Mouse (Mus musculus) forebrain, embryonic 16.5 days (tissue): ENCODE measurements around the gene Bfsp1. TPM values are rescaled to one million over a fixed set of nuclear protein-coding genes. Genes with fewer than 3 reads are reported as not detected.

Source experiments
- ATAC-seq: fragments of 200-750 bp; cut with Nextera tagmentation; 2 replicates; pipeline ENCODE4 v1.8.0; 2017; ENCODE audit warnings: mild to moderate bottlenecking, moderate library complexity
- H3K27ac ChIP-seq: fragments of 300-500 bp; sonication (generic); 2 replicates; pipeline ENCODE4 v1.5.1; 2014; ENCODE audit warnings: low read length, control low read depth
- H3K27me3 ChIP-seq: fragments of 300-500 bp; sonication (generic); replicated peaks from 2 replicates; pipeline ENCODE4 v1.6.1; 2014; ENCODE audit warnings: low read length; ENCODE audit not compliant: control insufficient read depth, insufficient read depth
- H3K36me3 ChIP-seq: fragments of 300-500 bp; sonication (generic); 2 replicates; pipeline ENCODE4 v1.6.1; 2014; ENCODE audit not compliant: control insufficient read depth, insufficient read depth
- H3K4me1 ChIP-seq: fragments of 300-500 bp; sonication (generic); replicated peaks from 2 replicates; pipeline ENCODE4 v1.6.1; 2014; ENCODE audit warnings: low read length; ENCODE audit not compliant: control insufficient read depth, insufficient read depth
- H3K4me2 ChIP-seq: fragments of 300-500 bp; sonication (generic); 2 replicates; pipeline ENCODE4 v1.6.1; 2014; ENCODE audit warnings: mild to moderate bottlenecking, low read length, control low read depth
- H3K4me3 ChIP-seq: fragments of 300-500 bp; sonication (generic); replicated peaks from 2 replicates; pipeline ENCODE4 v1.5.1; 2014; ENCODE audit warnings: mild to moderate bottlenecking, low read length, control low read depth
- H3K9ac ChIP-seq: fragments of 300-500 bp; sonication (generic); replicated peaks from 2 replicates; pipeline ENCODE4 v1.6.1; 2014; ENCODE audit warnings: low read depth, low read length, control low read depth
- H3K9me3 ChIP-seq: fragments of 300-500 bp; sonication (generic); 2 replicates; pipeline ENCODE4 v1.6.1; 2016; ENCODE audit warnings: low read length; ENCODE audit not compliant: control insufficient read depth
- WGBS: fragments of 180-500 bp; shearing (Covaris S2); extraction: QIAGEN DNeasy Blood & Tissue Kit; methylation state at CpG from one replicate; pipeline ENCODE4 v1.1.7; 2014; 5-methylcytosine and 5-hydroxymethylcytosine counted together
- polyA plus RNA-seq: library from polyadenylated mRNA; unstranded; fragments of >200 nt; fragmentation: Nextera tagmentation; extraction: Ambion mirVana; gene quantifications from 2 replicates; pipeline ENCODE4 v1.2.1, GENCODE M21; 2015

Bfsp1 gene
- polyA plus RNA-seq, 1 experiment from 2014 or later: 1.1 TPM

- H3K4me3 ChIP-seq: no peak overlapping the region
- H3K9me3 ChIP-seq: no peaks in the 10 kb centered on the region
- 75% methylated on average over 6 of the region's 6 CpGs for WGBS
- H3K36me3 ChIP-seq: no peaks in the 10 kb centered on the region
- H3K4me1 ChIP-seq: 0 out of 2 replicates have a peak, but pooled peaks cover 3% of the 10 kb centered on the region
- H3K27me3 ChIP-seq: no peaks in the 10 kb centered on the region
- no peak overlapping the region for H3K9ac ChIP-seq
- H3K4me2 ChIP-seq: no peak overlapping the region
- ATAC-seq: no peak
- H3K27ac ChIP-seq: no peak overlapping the region
Observed at GRCm38 (mm10) chr2:143840895-143841294, 22.1 kb downstream of the Bfsp1 start.

GRCm38 (mm10) chr2:143839458-143839857, 23.5 kb downstream of the Bfsp1 start:
- no peak for ATAC-seq
- H3K36me3 ChIP-seq: no peaks in the 10 kb centered on the region
- WGBS: 89% methylated on average over 2 of the region's 2 CpGs
- H3K27me3 ChIP-seq: no peaks in the 10 kb centered on the region
- H3K4me3 ChIP-seq: no peak overlapping the region
- no peaks in the 10 kb centered on the region for H3K9me3 ChIP-seq
- H3K4me1 ChIP-seq: 0 out of 2 replicates have a peak, but pooled peaks cover 3% of the 10 kb centered on the region
- no peak overlapping the region for H3K27ac ChIP-seq
- no peak overlapping the region for H3K9ac ChIP-seq
- H3K4me2 ChIP-seq: no peak overlapping the region

DNA sequence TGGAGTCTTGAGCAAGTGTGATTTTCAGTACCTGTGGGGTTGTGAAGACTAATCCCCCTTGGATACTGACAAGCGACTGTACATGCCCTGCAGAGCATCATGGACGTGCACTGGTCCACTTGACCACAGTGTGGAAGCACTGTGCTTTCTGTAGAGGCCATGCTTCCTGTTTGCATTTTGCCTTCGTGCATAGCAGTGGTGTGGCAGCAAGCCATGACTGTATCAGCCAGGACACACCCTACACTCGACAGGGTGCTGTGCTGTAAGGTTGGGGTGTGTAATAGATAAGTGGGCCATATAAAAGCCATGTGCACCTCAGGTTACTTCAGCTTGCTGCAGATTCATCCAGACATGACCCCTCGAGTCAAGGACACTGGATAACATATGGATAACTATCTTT, 24.3 kb downstream of the Bfsp1 start:
- no peaks in the 10 kb centered on the region for H3K27me3 ChIP-seq
- no peak overlapping the region for H3K4me3 ChIP-seq
- no peak for ATAC-seq
- no peak overlapping the region for H3K4me2 ChIP-seq
- no peak overlapping the region for H3K9ac ChIP-seq
- WGBS: 62% methylated on average over 5 of the region's 5 CpGs
- no peaks in the 10 kb centered on the region for H3K36me3 ChIP-seq
- 0 out of 2 replicates have a peak, but pooled peaks cover 3% of the 10 kb centered on the region for H3K4me1 ChIP-seq
- no peak overlapping the region for H3K27ac ChIP-seq
- H3K9me3 ChIP-seq: no peaks in the 10 kb centered on the region

DNA sequence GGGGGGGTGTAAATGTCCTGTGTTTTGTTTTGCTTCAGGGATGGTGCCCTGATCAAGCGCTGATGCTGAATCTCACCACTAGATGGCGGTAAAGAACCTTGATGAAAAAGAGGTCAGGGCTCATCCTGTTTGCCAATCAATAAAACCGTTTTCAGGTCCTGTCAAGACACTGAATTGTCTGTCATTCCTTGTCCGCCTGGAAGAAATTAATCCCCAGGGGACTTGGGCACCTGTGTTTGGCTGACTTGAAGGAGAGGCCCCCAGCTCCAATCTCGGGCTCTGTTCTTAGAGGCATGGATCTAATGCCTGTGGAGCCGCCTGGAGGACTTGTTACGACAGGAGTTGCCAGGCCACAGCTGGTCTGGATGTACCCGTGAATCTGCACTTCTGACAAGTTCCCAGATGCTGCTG, 25.7 kb downstream of the Bfsp1 start:
- 0 out of 2 replicates have a peak, but pooled peaks cover 3% of the 10 kb centered on the region for H3K4me1 ChIP-seq
- peak overlapping the region; percentile 35; the same call in 1 of the 2 replicates for H3K9ac ChIP-seq
- H3K9me3 ChIP-seq: no peaks in the 10 kb centered on the region
- ATAC-seq: peak; percentile 74
- no peaks in the 10 kb centered on the region for H3K36me3 ChIP-seq
- peak overlapping the region; percentile 47 for H3K4me2 ChIP-seq
- H3K27me3 ChIP-seq: no peaks in the 10 kb centered on the region
- H3K4me3 ChIP-seq: peak overlapping the region; percentile 17; the same call in 1 of the 2 replicates
- WGBS: 1% methylated on average over 8 of the region's 8 CpGs
- H3K27ac ChIP-seq: no peak overlapping the region

GRCm38 (mm10) chr2:143835820-143836219, 27.2 kb downstream of the Bfsp1 start:
- Histone ChIP-seq H3K4me3 (no peak overlapping the region), H3K9me3 (no peaks in the 10 kb centered on the region), H3K27me3 (no peaks in the 10 kb centered on the region), H3K9ac (no peak overlapping the region), H3K36me3 (no peaks in the 10 kb centered on the region), H3K27ac (no peak overlapping the region), H3K4me1 (0 out of 2 replicates have a peak, but pooled peaks cover 3% of the 10 kb centered on the region), H3K4me2 (no peak overlapping the region)
- no peak for ATAC-seq
- 88% methylated on average over 7 of the region's 7 CpGs for WGBS

DNA sequence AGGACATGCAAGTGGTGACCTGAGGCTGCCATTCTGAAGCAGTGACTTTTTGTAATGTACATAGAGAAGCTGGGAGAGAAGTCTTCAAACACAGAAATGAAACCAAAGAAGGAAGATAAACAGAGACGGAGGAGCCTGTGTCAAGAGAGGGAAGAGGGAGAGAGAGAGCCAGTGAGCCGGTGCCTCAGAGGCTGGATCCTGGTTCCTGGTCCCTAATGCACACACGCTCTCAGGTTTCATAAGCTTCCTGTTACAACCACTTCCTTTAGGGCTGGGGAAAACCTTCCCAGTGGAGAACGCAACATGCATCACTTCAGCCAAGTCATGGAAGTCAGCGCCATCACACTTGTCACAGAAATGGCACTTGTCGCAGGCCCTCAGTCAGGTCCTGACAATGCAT, 28.9 kb downstream of the Bfsp1 start:
- no peak overlapping the region for H3K4me2 ChIP-seq
- no peak overlapping the region for H3K27ac ChIP-seq
- H3K4me3 ChIP-seq: no peak overlapping the region
- 0 out of 2 replicates have a peak, but pooled peaks cover 3% of the 10 kb centered on the region for H3K4me1 ChIP-seq
- H3K36me3 ChIP-seq: no peaks in the 10 kb centered on the region
- WGBS: 83% methylated on average over 6 of the region's 6 CpGs
- ATAC-seq: no peak
- H3K9ac ChIP-seq: no peak overlapping the region
- H3K9me3 ChIP-seq: no peaks in the 10 kb centered on the region
- no peaks in the 10 kb centered on the region for H3K27me3 ChIP-seq

- 67% methylated on average over 5 of the region's 5 CpGs for WGBS
- no peak overlapping the region for H3K4me3 ChIP-seq
- no peak for ATAC-seq
Observed at GRCm38 (mm10) chr2:143832721-143833120, 30.3 kb downstream of the Bfsp1 start.

DNA sequence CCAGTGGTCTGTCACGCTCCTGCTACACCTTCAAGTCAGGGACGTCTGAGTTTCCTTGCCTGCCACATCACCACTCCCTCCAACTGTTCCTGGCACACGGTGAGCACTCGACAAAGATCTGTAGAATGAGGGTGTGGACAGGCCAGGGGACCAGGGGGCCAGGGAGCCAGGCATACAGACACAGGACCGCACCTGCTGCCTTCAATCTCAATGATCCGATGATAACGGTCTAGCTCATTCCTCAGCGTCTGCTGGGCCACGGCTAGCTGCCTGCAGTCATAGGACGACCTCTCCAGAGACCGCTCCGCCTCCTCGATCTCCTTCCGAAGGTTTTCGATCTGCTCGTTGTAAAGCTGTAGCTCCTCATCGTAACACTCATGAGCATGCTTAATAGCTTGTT, 31.3 kb downstream of the Bfsp1 start:
- Histone ChIP-seq H3K36me3 (no peaks in the 10 kb centered on the region), H3K4me1 (no peaks in the 10 kb centered on the region), H3K27ac (no peak overlapping the region), H3K9me3 (no peaks in the 10 kb centered on the region), H3K4me3 (no peak overlapping the region), H3K27me3 (no peaks in the 10 kb centered on the region), H3K9ac (no peak overlapping the region), H3K4me2 (no peak overlapping the region)
- no peak for ATAC-seq
- 81% methylated on average over 17 of the region's 17 CpGs for WGBS

More at GRCm38 (mm10) chr2:143832721-143833120, 30.3 kb downstream of the Bfsp1 start:
- no peaks in the 10 kb centered on the region for H3K9me3 ChIP-seq
- H3K4me1 ChIP-seq: 0 out of 2 replicates have a peak, but pooled peaks cover 3% of the 10 kb centered on the region
- no peak overlapping the region for H3K4me2 ChIP-seq
- H3K9ac ChIP-seq: no peak overlapping the region
- H3K27ac ChIP-seq: no peak overlapping the region
- no peaks in the 10 kb centered on the region for H3K27me3 ChIP-seq
- no peaks in the 10 kb centered on the region for H3K36me3 ChIP-seq

DNA sequence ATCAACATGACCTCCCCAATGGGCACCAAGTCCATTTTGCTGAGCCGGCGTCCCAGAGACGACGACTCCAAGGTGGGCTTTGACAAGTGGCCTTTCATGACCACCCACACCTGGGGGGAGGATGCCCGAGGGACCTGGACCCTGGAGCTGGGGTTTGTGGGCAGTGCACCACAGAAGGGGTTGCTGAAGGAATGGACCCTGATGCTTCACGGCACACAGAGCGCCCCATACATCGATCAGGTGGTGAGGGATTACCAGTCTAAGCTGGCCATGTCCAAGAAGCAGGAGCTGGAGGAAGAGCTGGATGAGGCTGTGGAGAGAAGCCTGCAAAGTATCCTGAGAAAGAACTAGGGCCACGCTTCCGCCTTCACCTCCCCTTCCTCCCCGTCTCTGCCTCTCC, 49.5 kb downstream of the Bfsp1 start:
- no peak for ATAC-seq
- Histone ChIP-seq H3K4me3 (no peak overlapping the region), H3K9ac (no peak overlapping the region), H3K4me2 (no peak overlapping the region), H3K27ac (no peak overlapping the region), H3K4me1 (no peaks in the 10 kb centered on the region), H3K27me3 (no peaks in the 10 kb centered on the region), H3K36me3 (no peaks in the 10 kb centered on the region), H3K9me3 (no peaks in the 10 kb centered on the region)
- WGBS: 93% methylated on average over 11 of the region's 11 CpGs

DNA sequence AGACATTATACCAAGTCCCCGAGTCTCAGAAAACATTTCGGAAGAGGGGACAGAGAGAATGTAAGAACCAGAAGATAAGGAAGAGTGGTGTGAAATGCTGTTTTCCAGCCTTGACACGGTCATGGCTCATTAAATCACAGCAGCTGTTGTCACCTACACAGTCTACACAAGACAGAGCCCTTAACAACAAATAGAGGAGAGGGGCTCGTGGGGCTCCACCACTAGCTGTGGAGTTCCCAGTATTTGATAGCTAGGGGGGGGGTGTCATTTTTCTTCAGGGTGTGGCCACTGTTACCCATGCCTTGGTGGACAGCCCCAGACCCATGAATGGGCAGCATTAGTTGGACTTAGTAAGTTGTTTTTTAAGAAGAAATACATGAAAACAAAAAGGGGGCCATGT, 50.7 kb downstream of the Bfsp1 start:
- H3K9me3 ChIP-seq: no peaks in the 10 kb centered on the region
- no peak overlapping the region for H3K4me2 ChIP-seq
- no peaks in the 10 kb centered on the region for H3K27me3 ChIP-seq
- ATAC-seq: no peak
- H3K4me3 ChIP-seq: no peak overlapping the region
- no peaks in the 10 kb centered on the region for H3K36me3 ChIP-seq
- WGBS: 78% methylated on average over 4 of the region's 4 CpGs
- no peak overlapping the region for H3K9ac ChIP-seq
- no peak overlapping the region for H3K27ac ChIP-seq
- H3K4me1 ChIP-seq: no peaks in the 10 kb centered on the region
